Mouse (Mus musculus): ENCODE results near the gene Nxt1.

- TF ChIP-seq POLR2A (IDR thresholded peaks at IDR 0.05; ENCODE audit: low read depth, low read length) (no peak), CTCF (IDR thresholded peaks at IDR 0.05; ENCODE audit: extremely low read depth, insufficient read depth, insufficient read length, insufficient replicate concordance) (no peak)
Observed at GRCm38 (mm10) chr2:148642610-148643370, 29.6 kb upstream of the Nxt1 start.
